Mouse (Mus musculus) intestine, embryonic 16.5 days (tissue): ENCODE results near the gene Lgr6. TPM values are rescaled to one million over a fixed set of nuclear protein-coding genes. Genes with fewer than 3 reads are reported as not detected.

Source experiments
- ATAC-seq: fragments of 200-750 bp; cut with Nextera tagmentation; 2 replicates; pipeline ENCODE4 v1.8.0; 2017; ENCODE audit warnings: moderate TSS enrichment, moderate library complexity
- H3K27ac ChIP-seq: fragments of 300-500 bp; sonication (generic); 2 replicates; pipeline ENCODE4 v1.5.1; 2014; ENCODE audit warnings: mild to moderate bottlenecking, low read length
- H3K27me3 ChIP-seq: fragments of 300-500 bp; sonication (generic); replicated peaks from 2 replicates; pipeline ENCODE4 v1.6.1; 2014; ENCODE audit warnings: low read length, control low read depth, mixed read lengths; ENCODE audit not compliant: control insufficient read depth, insufficient read depth
- H3K36me3 ChIP-seq: fragments of 300-500 bp; sonication (generic); 2 replicates; pipeline ENCODE4 v1.6.1; 2014; ENCODE audit warnings: low read length, control low read depth; ENCODE audit not compliant: control insufficient read depth, insufficient read depth
- H3K4me1 ChIP-seq: fragments of 300-500 bp; sonication (generic); 2 replicates; pipeline ENCODE4 v1.6.1; 2014; ENCODE audit warnings: low read length, control low read depth, mixed read lengths; ENCODE audit not compliant: control insufficient read depth, insufficient read depth
- H3K4me2 ChIP-seq: fragments of 300-500 bp; sonication (generic); 2 replicates; pipeline ENCODE4 v1.6.1; 2014; ENCODE audit warnings: low read depth, low read length, control low read depth
- H3K4me3 ChIP-seq: fragments of 300-500 bp; sonication (generic); 2 replicates; pipeline ENCODE4 v1.5.1; 2014; ENCODE audit warnings: mild to moderate bottlenecking, low read length
- H3K9ac ChIP-seq: fragments of 300-500 bp; sonication (generic); 2 replicates; pipeline ENCODE4 v1.6.1; 2014; ENCODE audit warnings: low read depth, low read length
- H3K9me3 ChIP-seq: fragments of 300-500 bp; sonication (generic); 2 replicates; pipeline ENCODE4 v1.6.1; 2016; ENCODE audit warnings: low read length, control low read depth; ENCODE audit not compliant: control insufficient read depth
- WGBS: fragments of 180-500 bp; shearing (Covaris S2); extraction: QIAGEN DNeasy Blood & Tissue Kit; methylation state at CpG from one replicate; pipeline ENCODE4 v1.1.7; 2014; 5-methylcytosine and 5-hydroxymethylcytosine counted together
- polyA plus RNA-seq: library from polyadenylated mRNA; unstranded; fragments of >200 nt; fragmentation: Nextera tagmentation; extraction: Ambion mirVana; gene quantifications from 2 replicates; pipeline ENCODE4 v1.2.1, GENCODE M21; 2015

The Lgr6 gene
- polyA plus RNA-seq, 1 experiment from 2014 or later = 0.43 TPM

DNA sequence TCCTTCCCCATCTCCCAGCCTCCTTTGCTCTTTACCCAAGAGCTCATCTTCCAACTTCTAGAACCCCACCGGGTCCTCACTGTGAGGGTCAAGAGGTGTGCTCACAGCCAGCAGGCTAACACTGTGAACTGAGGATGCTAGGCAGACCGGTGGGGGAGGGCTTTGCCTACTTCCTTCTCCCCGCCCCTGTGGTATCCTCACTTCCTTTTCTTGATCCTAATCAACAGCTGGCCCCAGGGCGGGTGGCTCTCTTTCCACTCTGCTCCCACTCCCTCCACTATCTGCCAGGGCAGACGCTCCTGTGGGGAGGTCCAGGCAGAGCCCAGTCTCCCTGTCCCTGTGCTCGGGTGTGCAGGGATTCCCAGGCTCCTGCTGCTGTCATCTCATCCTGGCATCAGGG, 26.0 kb upstream of the Lgr6 start:
- H3K9ac ChIP-seq = 0 out of 2 replicates have a peak overlapping the region, but pooled peaks have one; percentile 10
- ATAC-seq = no peak
- H3K4me3 ChIP-seq = no peak overlapping the region
- 25% methylated on average over 6 of the region's 6 CpGs for WGBS
- H3K27ac ChIP-seq = no peak overlapping the region; the same call in 1 of the 2 replicates
- H3K27me3 ChIP-seq = peaks cover 5% of the 10 kb centered on the region; the same call in 1 of the 2 replicates
- H3K4me1 ChIP-seq = 0 out of 2 replicates have a peak, but pooled peaks cover 7% of the 10 kb centered on the region
- H3K4me2 ChIP-seq = no peak overlapping the region
- H3K36me3 ChIP-seq = no peaks in the 10 kb centered on the region
- H3K9me3 ChIP-seq = no peaks in the 10 kb centered on the region

DNA sequence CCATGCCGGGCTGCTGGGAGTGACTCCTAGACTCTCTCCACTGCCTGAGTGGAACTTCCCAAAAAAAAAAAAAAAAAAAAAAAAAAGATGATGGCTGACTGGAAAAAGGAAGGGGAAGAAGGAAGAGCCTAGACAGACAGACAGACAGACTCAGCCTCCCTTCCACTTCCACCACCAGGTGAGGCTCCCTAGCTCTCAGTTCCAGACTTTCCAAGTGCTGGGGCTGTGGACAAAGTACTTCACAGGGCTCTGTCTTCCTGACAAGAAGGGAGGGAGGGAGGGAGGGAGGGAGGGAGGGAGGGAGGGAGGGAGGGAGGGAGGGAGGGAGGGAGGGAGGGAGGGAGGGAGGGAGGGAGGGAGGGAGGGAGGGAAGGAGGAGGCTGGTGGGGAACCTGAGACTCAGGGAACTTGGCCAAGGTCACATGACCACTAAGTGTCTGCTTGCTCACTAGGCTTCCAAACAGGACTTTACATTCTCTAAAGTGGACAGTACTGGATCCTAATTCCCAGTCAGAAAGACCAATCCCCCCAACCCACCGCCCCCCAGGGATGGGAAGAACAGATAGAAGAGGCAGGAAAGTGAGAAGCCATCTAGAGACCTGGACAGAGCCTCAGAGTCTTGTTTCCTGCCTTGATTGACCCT, 25.4 kb upstream of the Lgr6 start:
- WGBS = 56% methylated on average over 2 of the region's 2 CpGs
- no peak for ATAC-seq
- H3K27ac ChIP-seq = no peak overlapping the region

GRCm38 (mm10) chr1:135129543-135130183, 24.6 kb upstream of the Lgr6 start:
- Histone ChIP-seq H3K27me3 (peaks cover 5% of the 10 kb centered on the region; the same call in 1 of the 2 replicates), H3K27ac (no peak overlapping the region), H3K4me2 (no peak overlapping the region), H3K4me1 (0 out of 2 replicates have a peak, but pooled peaks cover 7% of the 10 kb centered on the region), H3K9ac (no peak overlapping the region), H3K4me3 (no peak overlapping the region), H3K9me3 (no peaks in the 10 kb centered on the region), H3K36me3 (no peaks in the 10 kb centered on the region)
- no peak for ATAC-seq
- 79% methylated on average over 9 of the region's 9 CpGs for WGBS

More for the DNA sequence above, 25.4 kb upstream of the Lgr6 start:
- Histone ChIP-seq H3K4me1 (0 out of 2 replicates have a peak, but pooled peaks cover 7% of the 10 kb centered on the region), H3K4me2 (no peak overlapping the region), H3K4me3 (no peak overlapping the region), H3K9ac (no peak overlapping the region), H3K36me3 (no peaks in the 10 kb centered on the region), H3K27me3 (peaks cover 5% of the 10 kb centered on the region; the same call in 1 of the 2 replicates), H3K9me3 (no peaks in the 10 kb centered on the region)

DNA sequence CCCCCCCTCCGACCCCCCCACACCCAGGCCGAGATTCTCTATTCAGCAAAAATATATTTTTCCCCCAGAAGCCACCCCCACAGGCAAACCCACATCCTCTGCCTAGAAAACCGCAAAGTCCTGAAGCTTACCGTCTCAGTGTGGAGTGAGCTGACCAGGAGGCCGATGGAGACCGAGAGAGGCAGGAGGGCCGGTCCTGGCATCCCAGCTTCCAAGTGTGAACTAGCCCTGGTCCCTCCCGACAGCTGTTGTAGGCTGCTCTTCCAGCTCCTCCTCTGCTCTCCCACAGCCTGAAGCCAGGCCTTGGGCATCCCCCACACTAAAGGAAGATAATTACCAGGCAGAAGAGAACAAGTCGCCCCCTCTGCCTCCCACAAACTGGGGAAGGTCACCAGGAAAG, 23.9 kb upstream of the Lgr6 start:
- Histone ChIP-seq H3K36me3 (no peaks in the 10 kb centered on the region), H3K9me3 (no peaks in the 10 kb centered on the region), H3K9ac (no peak overlapping the region), H3K27ac (no peak overlapping the region), H3K4me3 (no peak overlapping the region), H3K4me2 (no peak overlapping the region), H3K4me1 (0 out of 2 replicates have a peak, but pooled peaks cover 7% of the 10 kb centered on the region), H3K27me3 (peaks cover 5% of the 10 kb centered on the region; the same call in 1 of the 2 replicates)
- ATAC-seq = no peak
- 30% methylated on average over 9 of the region's 9 CpGs for WGBS

DNA sequence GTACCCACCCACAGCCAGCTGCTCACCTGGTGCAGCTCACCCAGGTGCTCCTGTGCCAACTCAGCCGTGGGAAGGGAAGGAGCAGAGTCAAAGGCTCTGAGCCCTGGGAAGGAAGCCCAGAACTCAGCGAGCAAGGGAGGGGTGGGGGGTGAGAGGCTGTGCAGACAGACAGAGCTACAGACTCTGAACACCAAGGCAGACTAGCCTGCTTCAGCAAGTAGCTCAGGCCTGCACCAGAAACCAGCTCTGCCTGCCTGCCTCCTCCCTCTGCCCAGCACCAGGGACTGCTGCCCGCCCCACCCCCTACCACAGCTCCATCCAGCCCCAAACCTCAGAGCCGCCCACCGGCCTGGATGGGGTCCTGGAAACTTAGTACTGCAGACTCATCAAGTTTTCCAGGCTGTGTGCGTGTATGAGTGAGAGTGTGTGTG, 22.9 kb upstream of the Lgr6 start:
- no peak for ATAC-seq
- 46% methylated on average over 6 of the region's 6 CpGs for WGBS
- Histone ChIP-seq H3K4me2 (no peak overlapping the region), H3K27me3 (peaks cover 5% of the 10 kb centered on the region; the same call in 1 of the 2 replicates), H3K27ac (no peak overlapping the region), H3K4me1 (0 out of 2 replicates have a peak, but pooled peaks cover 7% of the 10 kb centered on the region), H3K4me3 (no peak overlapping the region), H3K9ac (no peak overlapping the region), H3K9me3 (no peaks in the 10 kb centered on the region), H3K36me3 (no peaks in the 10 kb centered on the region)

- no peak for ATAC-seq
- Histone ChIP-seq H3K36me3 (no peaks in the 10 kb centered on the region), H3K27me3 (peaks cover 5% of the 10 kb centered on the region; the same call in 1 of the 2 replicates), H3K9me3 (no peaks in the 10 kb centered on the region), H3K4me1 (0 out of 2 replicates have a peak, but pooled peaks cover 5% of the 10 kb centered on the region), H3K9ac (no peak overlapping the region), H3K4me2 (no peak overlapping the region), H3K4me3 (no peak overlapping the region), H3K27ac (peak overlapping the region; percentile 8)
- 44% methylated on average over 4 of the region's 4 CpGs for WGBS
These were observed 21.5 kb upstream of the Lgr6 start for GRCm38 (mm10) chr1:135126443-135127027.

- ATAC-seq = no peak
- peaks cover 5% of the 10 kb centered on the region; the same call in 1 of the 2 replicates for H3K27me3 ChIP-seq
- H3K36me3 ChIP-seq = no peaks in the 10 kb centered on the region
- H3K9me3 ChIP-seq = no peaks in the 10 kb centered on the region
- WGBS = 54% methylated on average over 8 of the region's 8 CpGs
- no peak overlapping the region for H3K4me3 ChIP-seq
- no peak overlapping the region for H3K9ac ChIP-seq
- no peaks in the 10 kb centered on the region for H3K4me1 ChIP-seq
- no peak overlapping the region for H3K27ac ChIP-seq
- H3K4me2 ChIP-seq = no peak overlapping the region
These were observed 20.9 kb upstream of the Lgr6 start for GRCm38 (mm10) chr1:135125990-135126389.

GRCm38 (mm10) chr1:135124573-135125363, 19.7 kb upstream of the Lgr6 start:
- Histone ChIP-seq H3K27me3 (peaks cover 5% of the 10 kb centered on the region; the same call in 1 of the 2 replicates), H3K4me3 (no peak overlapping the region), H3K4me1 (no peaks in the 10 kb centered on the region), H3K36me3 (no peaks in the 10 kb centered on the region), H3K9ac (no peak overlapping the region), H3K4me2 (no peak overlapping the region), H3K27ac (no peak overlapping the region), H3K9me3 (no peaks in the 10 kb centered on the region)
- 90% methylated on average over 8 of the region's 8 CpGs for WGBS
- no peak for ATAC-seq

GRCm38 (mm10) chr1:135112661-135113060, 7.6 kb upstream of the Lgr6 start:
- Histone ChIP-seq H3K4me2 (no peak overlapping the region), H3K27ac (no peak overlapping the region), H3K4me1 (no peaks in the 10 kb centered on the region), H3K27me3 (0 out of 2 replicates have a peak, but pooled peaks cover under 1% of the 10 kb centered on the region), H3K36me3 (no peaks in the 10 kb centered on the region), H3K9ac (no peak overlapping the region), H3K4me3 (no peak overlapping the region), H3K9me3 (no peaks in the 10 kb centered on the region)
- WGBS = 8% methylated on average over 8 of the region's 8 CpGs
- ATAC-seq = no peak
